Mouse (Mus musculus) E14TG2a.4 (cell line): ENCODE results near the gene Spem1.

Experiments used
- CTCF ChIP-seq: conservative IDR thresholded peaks from 2 replicates; pipeline ENCODE4 v1.5.1; 2014; ENCODE audit warnings: low read length
- NANOG ChIP-seq: IDR thresholded peaks from 2 replicates; pipeline ENCODE4 v1.6.1; 2014; ENCODE audit warnings: borderline replicate concordance, low read length, mixed read lengths

DNA sequence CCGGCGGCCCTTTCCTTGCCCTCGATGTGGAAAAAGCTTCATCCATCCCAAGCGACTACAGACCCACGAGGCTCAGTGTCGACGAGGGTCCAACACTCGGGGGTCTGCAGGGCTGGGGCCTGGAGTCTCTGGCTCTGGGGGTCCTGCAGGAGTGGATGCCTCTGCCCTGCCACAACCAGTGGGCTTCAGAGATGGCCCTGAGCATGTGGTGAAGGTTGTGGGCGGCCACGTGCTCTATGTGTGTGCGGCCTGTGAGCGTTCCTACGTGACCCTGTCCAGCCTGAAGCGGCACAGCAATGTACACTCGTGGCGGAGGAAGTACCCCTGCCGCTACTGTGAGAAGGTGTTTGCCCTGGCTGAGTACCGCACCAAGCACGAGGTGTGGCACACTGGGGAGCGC, 45.5 kb downstream of the Spem1 start:
- TF ChIP-seq CTCF, result no peak
- no peak for TF ChIP-seq NANOG
